Mouse (Mus musculus) heart, adult 2 months (tissue): ENCODE results near the gene Aldh8a1. TPM values are rescaled to one million over a fixed set of nuclear protein-coding genes. Genes with fewer than 3 reads are reported as not detected.

ENCODE experiments used
- DNase-seq, 2 experiments: peaks; one replicate each; pipeline ENCODE4 v3.0.0; 2021
- H3K27ac ChIP-seq: fragments of 200-600 bp; 2 replicates; pipeline ENCODE4 v1.8.1; 2022
- H3K27me3 ChIP-seq: fragments of 200-500 bp; 2 replicates; pipeline ENCODE4 v1.6.1; 2012; ENCODE audit warnings: mild to moderate bottlenecking, low read length, inconsistent platforms, mixed read lengths; ENCODE audit not compliant: control insufficient read depth, insufficient read depth
- H3K36me3 ChIP-seq: fragments of 200-500 bp; 2 replicates; pipeline ENCODE4 v1.6.1; 2012; ENCODE audit warnings: low read length, inconsistent platforms; ENCODE audit not compliant: control insufficient read depth, insufficient read depth
- H3K4me1 ChIP-seq: fragments of 200-500 bp; 2 replicates; pipeline ENCODE4 v1.6.1; 2011; ENCODE audit warnings: low read length; ENCODE audit not compliant: control insufficient read depth, insufficient read depth
- H3K4me3 ChIP-seq: fragments of 200-600 bp; 2 replicates; pipeline ENCODE4 v1.8.1; 2022
- H3K79me2 ChIP-seq: fragments of 200-500 bp; replicated peaks from 2 replicates; pipeline ENCODE4 v1.6.1; 2012; ENCODE audit warnings: mild to moderate bottlenecking, inconsistent platforms, low read length, moderate library complexity, mixed read lengths; ENCODE audit not compliant: control insufficient read depth, insufficient read depth
- H3K9ac ChIP-seq: fragments of 200-500 bp; 2 replicates; pipeline ENCODE4 v1.6.1; 2012; ENCODE audit warnings: low read depth, mild to moderate bottlenecking, control low read depth, inconsistent platforms, low read length, mixed read lengths
- CTCF ChIP-seq: fragments of 200-600 bp; IDR thresholded peaks from 2 replicates; pipeline ENCODE4 v1.8.1; 2022; ENCODE audit warnings: antibody characterized with exemption, mild to moderate bottlenecking, moderate library complexity
- EP300 ChIP-seq: fragments of 200-500 bp; IDR thresholded peaks from 2 replicates; pipeline ENCODE4 v1.6.1; 2011; ENCODE audit warnings: low read depth, low read length, control low read depth; ENCODE audit not compliant: insufficient read depth
- POLR2A ChIP-seq: fragments of 200-500 bp; IDR thresholded peaks from 2 replicates; pipeline ENCODE4 v1.6.1; 2011; ENCODE audit warnings: mild to moderate bottlenecking, low read depth, low read length, control low read depth; ENCODE audit not compliant: insufficient read depth
- WGBS: fragments of 180-500 bp; shearing (Covaris S2); methylation state at CpG from one replicate; pipeline ENCODE4 v1.1.7; 2018; 5-methylcytosine and 5-hydroxymethylcytosine counted together
- intact Hi-C: fragments of 180-260 bp; cut with DNase I; formaldehyde crosslinking; loops from one replicate; pipeline ENCODE4 v1.15.1; 2025
- polyA plus RNA-seq: library from polyadenylated mRNA; depleted of rRNA; stranded (reverse); fragments of >200 nt; gene quantifications from 2 replicates; pipeline ENCODE4 v1.2.3, GENCODE M21; 2012
- total RNA-seq, 2 experiments: library from RNA; stranded (reverse); gene quantifications; 2 replicates each; pipeline ENCODE4 v1.2.3; 2021

Gene Aldh8a1
- total and polyA plus RNA-seq, 3 experiments, result not detected

- DNase-seq, result no peak
- H3K9ac ChIP-seq, result no peak overlapping the region
- intact Hi-C loops, result no loop called here
- H3K4me1 ChIP-seq, result no peaks in the 10 kb centered on the region
- no peaks in the 10 kb centered on the region for H3K36me3 ChIP-seq
- no peak for TF ChIP-seq POLR2A
- TF ChIP-seq CTCF, result no peak
- no peak for TF ChIP-seq EP300
- no peak overlapping the region for H3K4me3 ChIP-seq
- WGBS, result 90% methylated on average over 12 of the region's 12 CpGs
- no peaks in the 10 kb centered on the region for H3K27me3 ChIP-seq
- H3K79me2 ChIP-seq, result no peaks in the 10 kb centered on the region
- H3K27ac ChIP-seq, result no peak overlapping the region
Observed at GRCm38 (mm10) chr10:21351766-21352165, 25.3 kb upstream of the Aldh8a1 start.

DNA sequence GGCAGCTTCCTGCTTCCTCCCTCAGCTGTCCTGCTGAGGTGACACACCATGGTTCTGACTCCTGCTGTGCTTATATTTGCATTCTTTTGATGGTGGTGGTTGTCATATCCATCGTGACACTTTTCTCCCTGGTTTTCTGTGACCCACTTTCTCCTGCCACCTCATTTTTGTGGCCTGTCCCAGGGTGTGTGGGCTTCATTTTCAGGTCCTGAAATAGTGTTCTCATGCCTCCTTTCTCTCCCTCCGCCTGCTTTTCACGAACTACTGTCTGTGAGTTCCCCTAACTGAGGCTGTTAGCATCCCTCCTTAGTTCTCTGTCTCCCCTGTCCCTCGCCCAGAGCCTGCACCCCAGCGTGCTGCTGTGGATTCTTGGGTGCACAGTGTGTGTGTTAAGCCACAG lies 23.2 kb upstream of the Aldh8a1 start:
- Histone ChIP-seq H3K36me3 (no peaks in the 10 kb centered on the region), H3K27ac (no peak overlapping the region), H3K9ac (no peak overlapping the region), H3K4me3 (no peak overlapping the region), H3K79me2 (no peaks in the 10 kb centered on the region), H3K27me3 (no peaks in the 10 kb centered on the region), H3K4me1 (no peaks in the 10 kb centered on the region)
- no peak for DNase-seq
- WGBS, result 67% methylated on average over 5 of the region's 5 CpGs
- intact Hi-C loops, result no loop called here
- TF ChIP-seq EP300 (no peak), POLR2A (no peak), CTCF (no peak)

GRCm38 (mm10) chr10:21354506-21354905 lies 22.6 kb upstream of the Aldh8a1 start:
- intact Hi-C loops, result no loop called here
- H3K27me3 ChIP-seq, result no peaks in the 10 kb centered on the region
- H3K4me1 ChIP-seq, result no peaks in the 10 kb centered on the region
- WGBS, result 95% methylated on average over 7 of the region's 7 CpGs
- H3K9ac ChIP-seq, result no peak overlapping the region
- H3K4me3 ChIP-seq, result no peak overlapping the region
- H3K27ac ChIP-seq, result no peak overlapping the region
- DNase-seq, result no peak
- H3K79me2 ChIP-seq, result no peaks in the 10 kb centered on the region
- TF ChIP-seq EP300 (no peak), POLR2A (no peak), CTCF (no peak)
- H3K36me3 ChIP-seq, result no peaks in the 10 kb centered on the region

DNA sequence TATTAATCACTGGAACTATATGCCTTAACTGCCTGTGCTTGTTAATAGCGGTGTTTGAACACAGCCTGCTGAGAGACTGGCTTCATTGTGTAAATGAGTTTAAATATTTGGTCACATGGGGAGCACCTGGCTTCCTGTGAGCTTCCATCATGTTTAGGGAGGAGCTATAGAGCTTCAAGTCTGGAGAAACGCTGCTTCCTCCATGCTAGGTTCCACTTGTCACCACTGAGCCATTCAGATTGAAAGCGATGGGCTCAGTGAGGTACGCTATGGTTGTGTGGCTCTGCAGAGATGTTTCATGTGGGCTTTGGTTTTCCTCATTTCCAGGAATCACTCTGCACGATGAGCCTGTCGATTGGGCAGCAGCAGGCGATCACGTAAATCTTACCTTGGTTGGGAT lies 19.1 kb upstream of the Aldh8a1 start:
- H3K36me3 ChIP-seq, result no peaks in the 10 kb centered on the region
- WGBS, result 96% methylated on average over 8 of the region's 8 CpGs
- no peak for DNase-seq

GRCm38 (mm10) chr10:21359086-21359485 lies 18.0 kb upstream of the Aldh8a1 start:
- Histone ChIP-seq H3K4me3 (no peak overlapping the region), H3K27ac (no peak overlapping the region), H3K36me3 (no peaks in the 10 kb centered on the region), H3K9ac (no peak overlapping the region), H3K27me3 (no peaks in the 10 kb centered on the region), H3K4me1 (no peaks in the 10 kb centered on the region), H3K79me2 (no peaks in the 10 kb centered on the region)
- intact Hi-C loops, result no loop called here
- no peak for DNase-seq
- WGBS, result 87% methylated on average over 4 of the region's 4 CpGs
- TF ChIP-seq CTCF (no peak), POLR2A (no peak), EP300 (no peak)

More for the DNA sequence above, 19.1 kb upstream of the Aldh8a1 start:
- no peak for TF ChIP-seq CTCF
- TF ChIP-seq EP300, result no peak
- no peak for TF ChIP-seq POLR2A
- Histone ChIP-seq H3K27me3 (no peaks in the 10 kb centered on the region), H3K27ac (no peak overlapping the region), H3K4me1 (no peaks in the 10 kb centered on the region), H3K4me3 (no peak overlapping the region), H3K9ac (no peak overlapping the region), H3K79me2 (no peaks in the 10 kb centered on the region)
- intact Hi-C loops, result no loop called here

- Histone ChIP-seq H3K27ac (no peak overlapping the region), H3K4me1 (no peaks in the 10 kb centered on the region), H3K36me3 (no peaks in the 10 kb centered on the region), H3K4me3 (no peak overlapping the region), H3K27me3 (no peaks in the 10 kb centered on the region), H3K79me2 (no peaks in the 10 kb centered on the region), H3K9ac (no peak overlapping the region)
- WGBS, result 61% methylated on average over 7 of the region's 7 CpGs
- intact Hi-C loops, result no loop called here
- TF ChIP-seq POLR2A, result no peak
- no peak for TF ChIP-seq CTCF
- TF ChIP-seq EP300, result no peak
- no peak for DNase-seq
Observed at GRCm38 (mm10) chr10:21361871-21362270, 15.2 kb upstream of the Aldh8a1 start.

DNA sequence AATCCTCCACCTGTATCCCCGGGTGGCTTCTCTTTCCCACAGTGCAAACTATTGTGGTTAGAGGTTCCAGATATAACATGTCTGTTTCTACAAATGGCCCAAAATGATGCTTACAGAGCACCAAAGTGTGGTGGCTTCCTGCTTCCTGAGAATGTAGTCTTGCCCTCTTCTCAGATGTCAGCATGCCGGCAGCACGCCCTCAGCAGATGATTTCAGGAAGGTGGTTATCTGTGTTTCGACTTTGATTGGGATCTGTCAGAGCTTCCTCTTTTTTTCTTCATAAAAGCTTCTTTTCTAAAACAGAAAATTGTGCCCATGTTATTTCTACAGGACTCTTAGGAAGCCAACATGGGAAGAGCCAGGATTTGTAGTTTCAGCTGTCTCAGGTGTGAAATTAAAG lies 13.8 kb upstream of the Aldh8a1 start:
- TF ChIP-seq EP300, result no peak
- no peak for TF ChIP-seq CTCF
- TF ChIP-seq POLR2A, result no peak
- Histone ChIP-seq H3K79me2 (no peaks in the 10 kb centered on the region), H3K9ac (no peak overlapping the region), H3K4me3 (no peak overlapping the region), H3K36me3 (no peaks in the 10 kb centered on the region), H3K4me1 (no peaks in the 10 kb centered on the region), H3K27me3 (no peaks in the 10 kb centered on the region), H3K27ac (no peak overlapping the region)
- intact Hi-C loops, result no loop called here
- 66% methylated on average over 4 of the region's 4 CpGs for WGBS
- DNase-seq, result no peak
